Mouse (Mus musculus) cerebellum, adult 2 months (tissue): ENCODE measurements around the gene Tchp.

Experiments used
- CTCF ChIP-seq: fragments of 200-500 bp; IDR thresholded peaks from 2 replicates; pipeline ENCODE4 v1.5.1; 2011; ENCODE audit warnings: low read depth, mild to moderate bottlenecking, control low read depth, low read length, moderate library complexity, borderline replicate concordance; ENCODE audit not compliant: insufficient read depth
- POLR2A ChIP-seq: fragments of 200-500 bp; IDR thresholded peaks from 2 replicates; pipeline ENCODE4 v1.6.1; 2011; ENCODE audit warnings: low read length, control low read depth, borderline replicate concordance; ENCODE audit not compliant: insufficient read depth

- TF ChIP-seq CTCF (no peak), POLR2A (no peak)
Observed at GRCm38 (mm10) chr5:114698044-114698746, 9.4 kb upstream of the Tchp start.
